Mouse (Mus musculus): ENCODE data around the gene Camkmt. TPM values are rescaled to one million over a fixed set of nuclear protein-coding genes. Genes with fewer than 3 reads are reported as not detected.

Camkmt gene
- polyA plus RNA-seq, 1 experiment from 2014 or later: 7.0 TPM

GRCm38 (mm10) chr17:85080781-85081180, 9.6 kb upstream of the Camkmt start:
- Histone ChIP-seq H3K9me3 (replicated peaks; ENCODE audit: control insufficient read depth, low read length) (no peaks in the 10 kb centered on the region), H3K4me3 (ENCODE audit: low read depth, low read length) (no peak overlapping the region), H3K4me1 (ENCODE audit: control insufficient read depth, insufficient read depth, low read length) (peaks cover 4% of the 10 kb centered on the region), H3K4me2 (no peak overlapping the region), H3K27me3 (ENCODE audit: control insufficient read depth, insufficient read depth, low read length) (no peaks in the 10 kb centered on the region), H3K27ac (ENCODE audit: low read depth, low read length) (no peak overlapping the region), H3K36me3 (ENCODE audit: control insufficient read depth, insufficient read depth, low read length) (peaks cover 13% of the 10 kb centered on the region), H3K9ac (ENCODE audit: low read depth, low read length) (no peak overlapping the region)
- WGBS (ENCODE audit: insufficient replicate concordance): 92% methylated on average over 11 of the region's 11 CpGs
- ATAC-seq (replicated peaks; ENCODE audit: insufficient number of reproducible peaks, low FRiP score, low TSS enrichment): no peak

DNA sequence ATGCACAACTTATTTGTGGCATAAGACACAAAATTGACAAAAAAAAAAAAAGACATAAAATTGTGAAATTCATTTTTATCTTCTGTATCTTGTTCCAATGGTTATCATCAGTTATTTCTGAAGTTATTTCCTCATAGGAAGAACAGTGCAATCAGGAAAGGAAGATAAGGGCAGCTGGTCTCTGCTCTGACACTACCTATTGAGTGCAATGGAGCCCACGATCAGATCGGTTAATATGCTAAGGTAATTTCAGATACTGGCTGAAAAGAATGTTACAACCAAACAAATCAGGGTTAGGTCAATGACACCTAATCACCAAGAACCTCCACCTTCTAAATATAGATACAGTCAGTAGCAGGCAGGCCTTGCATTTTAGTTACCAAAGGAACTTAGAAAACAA, 5.0 kb upstream of the Camkmt start:
- H3K4me2 ChIP-seq: no peak overlapping the region
- H3K27me3 ChIP-seq (ENCODE audit: control insufficient read depth, insufficient read depth, low read length): no peaks in the 10 kb centered on the region
- H3K4me3 ChIP-seq (ENCODE audit: low read depth, low read length): no peak overlapping the region
- no peaks in the 10 kb centered on the region for H3K36me3 ChIP-seq (ENCODE audit: control insufficient read depth, insufficient read depth, low read length)
- H3K9me3 ChIP-seq (replicated peaks; ENCODE audit: control insufficient read depth, low read length): no peaks in the 10 kb centered on the region
- no peak for ATAC-seq (replicated peaks; ENCODE audit: insufficient number of reproducible peaks, low FRiP score, low TSS enrichment)
- 69% methylated on average over 2 of the region's 2 CpGs for WGBS (ENCODE audit: insufficient replicate concordance)
- no peak overlapping the region for H3K27ac ChIP-seq (ENCODE audit: low read depth, low read length)
- no peak overlapping the region for H3K9ac ChIP-seq (ENCODE audit: low read depth, low read length)
- H3K4me1 ChIP-seq (ENCODE audit: control insufficient read depth, insufficient read depth, low read length): peaks cover 8% of the 10 kb centered on the region

- ATAC-seq (replicated peaks; ENCODE audit: insufficient number of reproducible peaks, low FRiP score, low TSS enrichment): no peak
- no peaks in the 10 kb centered on the region for H3K27me3 ChIP-seq (ENCODE audit: control insufficient read depth, insufficient read depth, low read length)
Measured at GRCm38 (mm10) chr17:85086501-85086900, 3.9 kb upstream of the Camkmt start.

GRCm38 (mm10) chr17:85087591-85087990, 2.8 kb upstream of the Camkmt start:
- Histone ChIP-seq H3K27me3 (ENCODE audit: control insufficient read depth, insufficient read depth, low read length) (no peaks in the 10 kb centered on the region), H3K4me3 (ENCODE audit: low read depth, low read length) (no peak overlapping the region), H3K4me1 (ENCODE audit: control insufficient read depth, insufficient read depth, low read length) (peaks cover 8% of the 10 kb centered on the region), H3K36me3 (ENCODE audit: control insufficient read depth, insufficient read depth, low read length) (no peaks in the 10 kb centered on the region), H3K9ac (ENCODE audit: low read depth, low read length) (no peak overlapping the region), H3K4me2 (no peak overlapping the region), H3K9me3 (replicated peaks; ENCODE audit: control insufficient read depth, low read length) (no peaks in the 10 kb centered on the region), H3K27ac (ENCODE audit: low read depth, low read length) (no peak overlapping the region)
- WGBS (ENCODE audit: insufficient replicate concordance): 64% methylated on average over 5 of the region's 5 CpGs
- ATAC-seq (replicated peaks; ENCODE audit: insufficient number of reproducible peaks, low FRiP score, low TSS enrichment): no peak

More at GRCm38 (mm10) chr17:85086501-85086900, 3.9 kb upstream of the Camkmt start:
- no peaks in the 10 kb centered on the region for H3K9me3 ChIP-seq (replicated peaks; ENCODE audit: control insufficient read depth, low read length)
- no peak overlapping the region for H3K4me2 ChIP-seq
- H3K4me3 ChIP-seq (ENCODE audit: low read depth, low read length): no peak overlapping the region
- no peak overlapping the region for H3K27ac ChIP-seq (ENCODE audit: low read depth, low read length)
- H3K4me1 ChIP-seq (ENCODE audit: control insufficient read depth, insufficient read depth, low read length): peaks cover 8% of the 10 kb centered on the region
- no peaks in the 10 kb centered on the region for H3K36me3 ChIP-seq (ENCODE audit: control insufficient read depth, insufficient read depth, low read length)
- no peak overlapping the region for H3K9ac ChIP-seq (ENCODE audit: low read depth, low read length)
- 86% methylated on average over 1 of the region's 1 CpGs for WGBS (ENCODE audit: insufficient replicate concordance)

- no peaks in the 10 kb centered on the region for H3K27me3 ChIP-seq (ENCODE audit: control insufficient read depth, insufficient read depth, low read length)
- no peak overlapping the region for H3K27ac ChIP-seq (ENCODE audit: low read depth, low read length)
- H3K4me3 ChIP-seq (ENCODE audit: low read depth, low read length): no peak overlapping the region
- no peak overlapping the region for H3K9ac ChIP-seq (ENCODE audit: low read depth, low read length)
- no peak overlapping the region for H3K4me2 ChIP-seq
- no peaks in the 10 kb centered on the region for H3K9me3 ChIP-seq (replicated peaks; ENCODE audit: control insufficient read depth, low read length)
- 90% methylated on average over 11 of the region's 11 CpGs for WGBS (ENCODE audit: insufficient replicate concordance)
- no peak for ATAC-seq (replicated peaks; ENCODE audit: insufficient number of reproducible peaks, low FRiP score, low TSS enrichment)
- peaks cover 8% of the 10 kb centered on the region for H3K4me1 ChIP-seq (ENCODE audit: control insufficient read depth, insufficient read depth, low read length)
- no peaks in the 10 kb centered on the region for H3K36me3 ChIP-seq (ENCODE audit: control insufficient read depth, insufficient read depth, low read length)
Measured at GRCm38 (mm10) chr17:85088401-85088800, 2.0 kb upstream of the Camkmt start.

DNA sequence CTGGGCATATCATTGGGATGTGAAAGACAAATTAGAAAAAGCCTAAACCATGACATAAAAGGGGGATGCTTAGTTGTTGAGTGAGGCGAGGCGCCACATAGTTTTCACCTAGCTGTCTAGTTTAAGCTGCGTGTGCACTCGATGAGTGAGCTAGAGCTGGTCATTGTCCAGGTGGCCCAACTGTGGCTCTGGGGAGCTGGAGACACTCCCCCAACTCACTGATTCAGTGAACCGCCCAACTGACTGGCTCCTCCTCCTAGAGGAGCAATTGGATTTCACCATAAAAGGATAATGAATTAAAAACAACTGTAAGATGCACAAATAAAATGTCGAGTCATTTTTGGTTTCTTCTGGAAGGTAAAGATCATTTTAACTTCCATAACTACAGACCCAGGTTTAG, 1.3 kb upstream of the Camkmt start:
- peak overlapping the region; percentile 95 for H3K4me3 ChIP-seq (ENCODE audit: low read depth, low read length)
- WGBS (ENCODE audit: insufficient replicate concordance): 55% methylated on average over 6 of the region's 6 CpGs
- no peaks in the 10 kb centered on the region for H3K27me3 ChIP-seq (ENCODE audit: control insufficient read depth, insufficient read depth, low read length)
- no peaks in the 10 kb centered on the region for H3K36me3 ChIP-seq (ENCODE audit: control insufficient read depth, insufficient read depth, low read length)
- no peak for ATAC-seq (replicated peaks; ENCODE audit: insufficient number of reproducible peaks, low FRiP score, low TSS enrichment)
- no peak overlapping the region for H3K9ac ChIP-seq (ENCODE audit: low read depth, low read length)
- H3K9me3 ChIP-seq (replicated peaks; ENCODE audit: control insufficient read depth, low read length): no peaks in the 10 kb centered on the region
- H3K4me1 ChIP-seq (ENCODE audit: control insufficient read depth, insufficient read depth, low read length): peaks cover 8% of the 10 kb centered on the region
- no peak overlapping the region for H3K27ac ChIP-seq (ENCODE audit: low read depth, low read length)
- peak overlapping the region; percentile 89 for H3K4me2 ChIP-seq

DNA sequence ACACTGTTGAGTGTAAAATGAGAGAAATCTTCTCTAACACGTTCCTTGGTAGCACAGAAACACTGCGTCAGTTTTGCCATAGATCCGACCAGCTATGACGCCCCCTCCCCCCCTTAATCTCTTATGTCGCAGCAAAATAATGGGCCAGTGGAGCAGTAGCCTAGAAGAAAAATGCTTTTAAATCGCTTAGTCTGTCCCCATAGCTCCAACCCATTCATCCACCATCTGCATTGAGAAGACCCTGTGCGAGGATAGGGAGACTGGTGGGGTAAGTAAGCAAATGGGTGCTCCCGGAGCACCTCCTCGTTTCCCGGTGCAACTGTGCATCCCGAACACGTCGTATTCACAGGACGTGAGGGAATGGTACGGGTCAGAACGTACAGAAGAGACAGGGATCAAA, 731 bp upstream of the Camkmt start:
- WGBS (ENCODE audit: insufficient replicate concordance): 1% methylated on average over 16 of the region's 16 CpGs

DNA sequence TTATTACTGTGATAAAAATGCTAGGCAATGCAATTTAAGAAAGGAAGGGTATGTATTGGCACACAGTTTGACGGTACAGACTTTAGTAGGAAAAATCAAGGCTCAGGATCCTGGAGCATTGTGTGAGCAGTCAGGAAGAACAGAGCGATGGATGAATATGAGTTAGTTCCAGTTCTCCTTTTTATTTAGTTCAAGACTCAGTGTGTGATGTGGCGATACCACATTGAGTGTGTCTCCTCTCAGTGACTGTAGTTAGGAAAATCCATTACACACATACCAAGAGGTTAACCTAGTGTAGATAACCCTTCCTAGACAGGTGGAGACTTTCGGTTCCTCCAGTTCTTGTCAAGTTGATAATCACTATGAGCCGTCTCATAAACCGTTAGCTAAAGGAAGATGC, 1.4 kb downstream of the Camkmt start:
- Histone ChIP-seq H3K9me3 (replicated peaks; ENCODE audit: control insufficient read depth, low read length) (no peaks in the 10 kb centered on the region), H3K27ac (ENCODE audit: low read depth, low read length) (no peak overlapping the region), H3K27me3 (ENCODE audit: control insufficient read depth, insufficient read depth, low read length) (no peaks in the 10 kb centered on the region), H3K4me2 (peak overlapping the region; percentile 89; the same call in 1 of the 2 replicates), H3K4me3 (ENCODE audit: low read depth, low read length) (no peak overlapping the region), H3K4me1 (ENCODE audit: control insufficient read depth, insufficient read depth, low read length) (peaks cover 2% of the 10 kb centered on the region; the same call in 1 of the 2 replicates), H3K9ac (ENCODE audit: low read depth, low read length) (no peak overlapping the region), H3K36me3 (ENCODE audit: control insufficient read depth, insufficient read depth, low read length) (no peaks in the 10 kb centered on the region)
- no peak for ATAC-seq (replicated peaks; ENCODE audit: insufficient number of reproducible peaks, low FRiP score, low TSS enrichment)
- WGBS (ENCODE audit: insufficient replicate concordance): 89% methylated on average over 6 of the region's 6 CpGs

More for the DNA sequence above, 731 bp upstream of the Camkmt start:
- no peaks in the 10 kb centered on the region for H3K36me3 ChIP-seq (ENCODE audit: control insufficient read depth, insufficient read depth, low read length)
- peak overlapping the region; percentile 95 for H3K4me3 ChIP-seq (ENCODE audit: low read depth, low read length)
- H3K4me1 ChIP-seq (ENCODE audit: control insufficient read depth, insufficient read depth, low read length): peaks cover 8% of the 10 kb centered on the region
- H3K9ac ChIP-seq (ENCODE audit: low read depth, low read length): peak overlapping the region; percentile 82
- H3K27me3 ChIP-seq (ENCODE audit: control insufficient read depth, insufficient read depth, low read length): no peaks in the 10 kb centered on the region
- peak overlapping the region; percentile 89 for H3K4me2 ChIP-seq
- ATAC-seq (replicated peaks; ENCODE audit: insufficient number of reproducible peaks, low FRiP score, low TSS enrichment): no peak
- H3K9me3 ChIP-seq (replicated peaks; ENCODE audit: control insufficient read depth, low read length): no peaks in the 10 kb centered on the region
- peak overlapping the region; percentile 85 for H3K27ac ChIP-seq (ENCODE audit: low read depth, low read length)

DNA sequence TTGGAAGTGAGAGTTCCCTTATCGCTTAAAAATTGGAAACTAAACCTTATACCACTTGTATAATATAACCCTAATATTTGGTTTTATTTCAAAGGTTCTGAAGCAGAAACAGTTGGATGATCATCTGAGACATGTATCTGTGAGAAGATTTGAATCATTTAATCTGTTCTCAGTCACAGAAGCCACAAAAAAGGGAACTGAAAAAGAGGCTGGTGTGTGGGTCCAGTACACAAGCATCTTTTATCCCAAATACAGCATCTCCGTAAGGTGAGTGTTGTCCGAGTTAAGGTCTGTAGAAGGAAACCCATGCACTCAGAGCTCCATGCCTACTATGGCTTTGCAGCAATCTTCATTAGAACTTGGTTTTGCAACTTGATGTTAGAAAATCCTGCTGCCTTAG, 6.0 kb downstream of the Camkmt start:
- no peak for ATAC-seq (replicated peaks; ENCODE audit: insufficient number of reproducible peaks, low FRiP score, low TSS enrichment)
- H3K36me3 ChIP-seq (ENCODE audit: control insufficient read depth, insufficient read depth, low read length): peaks cover 12% of the 10 kb centered on the region; the same call in 1 of the 2 replicates
- H3K9ac ChIP-seq (ENCODE audit: low read depth, low read length): no peak overlapping the region
- no peaks in the 10 kb centered on the region for H3K9me3 ChIP-seq (replicated peaks; ENCODE audit: control insufficient read depth, low read length)
- WGBS (ENCODE audit: insufficient replicate concordance): 94% methylated on average over 3 of the region's 3 CpGs
- no peak overlapping the region for H3K27ac ChIP-seq (ENCODE audit: low read depth, low read length)
- H3K4me2 ChIP-seq: no peak overlapping the region
- H3K27me3 ChIP-seq (ENCODE audit: control insufficient read depth, insufficient read depth, low read length): no peaks in the 10 kb centered on the region
- no peak overlapping the region for H3K4me3 ChIP-seq (ENCODE audit: low read depth, low read length)
- no peaks in the 10 kb centered on the region for H3K4me1 ChIP-seq (ENCODE audit: control insufficient read depth, insufficient read depth, low read length)
